Mouse (Mus musculus) forebrain, embryonic 14.5 days (tissue): ENCODE results near the gene Abcb4. TPM values are rescaled to one million over a fixed set of nuclear protein-coding genes. Genes with fewer than 3 reads are reported as not detected.
"Not testable (repeated sequence)": the region's sequence is repeated elsewhere in the genome, so short reads cannot be mapped to it uniquely, and the experiment has no call there.

Experiments used
- ATAC-seq: fragments of 200-750 bp; cut with Nextera tagmentation; 2 replicates; pipeline ENCODE4 v1.8.0; 2017; ENCODE audit warnings: mild to moderate bottlenecking, moderate library complexity
- DNase-seq: peaks from one replicate; pipeline ENCODE4 v3.0.0-alpha.2; 2015; ENCODE audit warnings: low spot score
- H3K27ac ChIP-seq: fragments of 300-500 bp; sonication (generic); 2 replicates; pipeline ENCODE4 v1.5.1; 2014; ENCODE audit warnings: low read depth, mild to moderate bottlenecking, control low read depth, low read length, moderate library complexity
- H3K27me3 ChIP-seq: fragments of 300-500 bp; sonication (generic); replicated peaks from 2 replicates; pipeline ENCODE4 v1.6.1; 2014; ENCODE audit warnings: low read length, control low read depth, mixed read lengths; ENCODE audit not compliant: control insufficient read depth, insufficient read depth
- H3K36me3 ChIP-seq: fragments of 300-500 bp; sonication (generic); 2 replicates; pipeline ENCODE4 v1.6.1; 2014; ENCODE audit warnings: low read length, control low read depth; ENCODE audit not compliant: control insufficient read depth, insufficient read depth
- H3K4me1 ChIP-seq: fragments of 300-500 bp; sonication (generic); 2 replicates; pipeline ENCODE4 v1.6.1; 2014; ENCODE audit warnings: antibody characterized with exemption, low read length, control low read depth; ENCODE audit not compliant: control insufficient read depth, insufficient read depth
- H3K4me2 ChIP-seq: fragments of 300-500 bp; sonication (generic); 2 replicates; pipeline ENCODE4 v1.6.1; 2014; ENCODE audit warnings: mild to moderate bottlenecking, control low read depth, low read length
- H3K4me3 ChIP-seq: fragments of 300-500 bp; sonication (generic); 2 replicates; pipeline ENCODE4 v1.5.1; 2014; ENCODE audit warnings: low read depth, low read length, control low read depth
- H3K9ac ChIP-seq: fragments of 300-500 bp; sonication (generic); 2 replicates; pipeline ENCODE4 v1.6.1; 2014; ENCODE audit warnings: mild to moderate bottlenecking, low read length, control low read depth, moderate library complexity
- H3K9me3 ChIP-seq: fragments of 300-500 bp; sonication (generic); replicated peaks from 2 replicates; pipeline ENCODE4 v1.6.1; 2016; ENCODE audit warnings: low read length, control low read depth, mixed read lengths; ENCODE audit not compliant: control insufficient read depth
- WGBS: fragments of 180-500 bp; shearing (Covaris S2); extraction: QIAGEN DNeasy Blood & Tissue Kit; methylation state at CpG from one replicate; pipeline ENCODE4 v1.1.7; 2014; 5-methylcytosine and 5-hydroxymethylcytosine counted together
- polyA plus RNA-seq: library from polyadenylated mRNA; unstranded; fragments of >200 nt; fragmentation: Nextera tagmentation; extraction: Ambion mirVana; gene quantifications from 2 replicates; pipeline ENCODE4 v1.2.1, GENCODE M21; 2014

Gene Abcb4
- polyA plus RNA-seq, 1 experiment from 2014 or later = 0.34 TPM

GRCm38 (mm10) chr5:8941266-8941665, 47.7 kb downstream of the Abcb4 start:
- not testable (repeated sequence) for ATAC-seq, H3K4me2 ChIP-seq, H3K9ac ChIP-seq, H3K36me3 ChIP-seq, H3K9me3 ChIP-seq, H3K27me3 ChIP-seq, H3K4me3 ChIP-seq, H3K4me1 ChIP-seq, H3K27ac ChIP-seq
- DNase-seq = peak; percentile 8
- no CpG with 5 or more reads among the region's 1 CpGs for WGBS

- H3K27ac ChIP-seq = no peak overlapping the region
- H3K36me3 ChIP-seq = no peaks in the 10 kb centered on the region
- H3K4me1 ChIP-seq = no peaks in the 10 kb centered on the region
- H3K4me3 ChIP-seq = no peak overlapping the region
- H3K4me2 ChIP-seq = no peak overlapping the region
- no peak overlapping the region for H3K9ac ChIP-seq
- no peak for DNase-seq
- H3K27me3 ChIP-seq = no peaks in the 10 kb centered on the region
- H3K9me3 ChIP-seq = no peaks in the 10 kb centered on the region
- 85% methylated on average over 3 of the region's 3 CpGs for WGBS
- ATAC-seq = no peak
Measured at GRCm38 (mm10) chr5:8943836-8944235, 50.3 kb downstream of the Abcb4 start.

GRCm38 (mm10) chr5:8947423-8948110, 54.0 kb downstream of the Abcb4 start:
- H3K4me2 ChIP-seq = no peak overlapping the region
- DNase-seq = no peak
- no peaks in the 10 kb centered on the region for H3K27me3 ChIP-seq
- no peak for ATAC-seq
- no peaks in the 10 kb centered on the region for H3K4me1 ChIP-seq
- H3K27ac ChIP-seq = no peak overlapping the region
- H3K9ac ChIP-seq = no peak overlapping the region
- H3K9me3 ChIP-seq = no peaks in the 10 kb centered on the region
- no peaks in the 10 kb centered on the region for H3K36me3 ChIP-seq
- 72% methylated on average over 4 of the region's 4 CpGs for WGBS
- H3K4me3 ChIP-seq = no peak overlapping the region

- ATAC-seq (no peak), DNase-seq (no peak)
- Histone ChIP-seq H3K4me3 (no peak overlapping the region), H3K4me2 (no peak overlapping the region), H3K36me3 (no peaks in the 10 kb centered on the region), H3K27ac (no peak overlapping the region), H3K9me3 (no peaks in the 10 kb centered on the region), H3K4me1 (no peaks in the 10 kb centered on the region), H3K27me3 (no peaks in the 10 kb centered on the region), H3K9ac (no peak overlapping the region)
- 94% methylated on average over 2 of the region's 2 CpGs for WGBS
Measured at GRCm38 (mm10) chr5:8953660-8954059, 60.1 kb downstream of the Abcb4 start.

- H3K4me2 ChIP-seq = no peak overlapping the region
- DNase-seq = no peak
- no peak overlapping the region for H3K27ac ChIP-seq
- H3K36me3 ChIP-seq = no peaks in the 10 kb centered on the region
- ATAC-seq = no peak
- 93% methylated on average over 3 of the region's 3 CpGs for WGBS
- no peaks in the 10 kb centered on the region for H3K4me1 ChIP-seq
- no peak overlapping the region for H3K9ac ChIP-seq
- no peaks in the 10 kb centered on the region for H3K9me3 ChIP-seq
- no peak overlapping the region for H3K4me3 ChIP-seq
- H3K27me3 ChIP-seq = no peaks in the 10 kb centered on the region
Measured at GRCm38 (mm10) chr5:8955544-8955943, 62.0 kb downstream of the Abcb4 start.

- Histone ChIP-seq H3K4me1 (no peaks in the 10 kb centered on the region), H3K4me2 (no peak overlapping the region), H3K4me3 (no peak overlapping the region), H3K9me3 (no peaks in the 10 kb centered on the region), H3K27ac (no peak overlapping the region), H3K36me3 (peaks cover 17% of the 10 kb centered on the region), H3K27me3 (no peaks in the 10 kb centered on the region), H3K9ac (no peak overlapping the region)
- whole genome bisulfite sequencing = 82% methylated on average over 4 of the region's 4 CpGs
- no peak for DNase-seq
- no peak for ATAC-seq
Measured at GRCm38 (mm10) chr5:8960534-8960933, 67.0 kb downstream of the Abcb4 start.

GRCm38 (mm10) chr5:8964487-8964886, 71.0 kb downstream of the Abcb4 start:
- DNase-seq = no peak
- Histone ChIP-seq H3K27ac (no peak overlapping the region), H3K4me2 (no peak overlapping the region), H3K9ac (no peak overlapping the region), H3K4me3 (no peak overlapping the region), H3K27me3 (no peaks in the 10 kb centered on the region), H3K4me1 (no peaks in the 10 kb centered on the region), H3K36me3 (peaks cover 36% of the 10 kb centered on the region), H3K9me3 (no peaks in the 10 kb centered on the region)
- WGBS = 99% methylated on average over 5 of the region's 5 CpGs
- no peak for ATAC-seq

- Histone ChIP-seq H3K36me3 (peaks cover 42% of the 10 kb centered on the region), H3K4me2 (no peak overlapping the region), H3K4me1 (no peaks in the 10 kb centered on the region), H3K27ac (no peak overlapping the region), H3K9ac (no peak overlapping the region), H3K27me3 (no peaks in the 10 kb centered on the region), H3K9me3 (no peaks in the 10 kb centered on the region), H3K4me3 (no peak overlapping the region)
- no peak for DNase-seq
- no peak for ATAC-seq
- 97% methylated on average over 2 of the region's 2 CpGs for WGBS
Measured at GRCm38 (mm10) chr5:8970694-8971093, 77.2 kb downstream of the Abcb4 start.

- 57% methylated on average over 7 of the region's 7 CpGs for WGBS
- no peak for DNase-seq
- H3K27ac ChIP-seq = no peak overlapping the region
- H3K4me2 ChIP-seq = no peak overlapping the region
- H3K27me3 ChIP-seq = no peaks in the 10 kb centered on the region
- H3K4me1 ChIP-seq = no peaks in the 10 kb centered on the region
- H3K4me3 ChIP-seq = no peak overlapping the region
- H3K36me3 ChIP-seq = peaks cover 31% of the 10 kb centered on the region
- no peak for ATAC-seq
- no peak overlapping the region for H3K9ac ChIP-seq
- H3K9me3 ChIP-seq = no peaks in the 10 kb centered on the region
Measured at GRCm38 (mm10) chr5:8972355-8972754, 78.8 kb downstream of the Abcb4 start.
